Mouse (Mus musculus) mammary gland, adult 2 months (tissue): ENCODE measurements around the gene Plxna3. TPM values are rescaled to one million over a fixed set of nuclear protein-coding genes. Genes with fewer than 3 reads are reported as not detected.

Experiments
- polyA plus RNA-seq: library from polyadenylated mRNA; depleted of rRNA; stranded (reverse); fragments of >200 nt; gene quantifications from 2 replicates; pipeline ENCODE4 v1.2.3, GENCODE M21; 2012; ENCODE audit warnings: low replicate concordance; rRNA removed

Gene Plxna3
- polyA plus RNA-seq: 35.3 and 37.3 TPM in 2 replicates

DNA sequence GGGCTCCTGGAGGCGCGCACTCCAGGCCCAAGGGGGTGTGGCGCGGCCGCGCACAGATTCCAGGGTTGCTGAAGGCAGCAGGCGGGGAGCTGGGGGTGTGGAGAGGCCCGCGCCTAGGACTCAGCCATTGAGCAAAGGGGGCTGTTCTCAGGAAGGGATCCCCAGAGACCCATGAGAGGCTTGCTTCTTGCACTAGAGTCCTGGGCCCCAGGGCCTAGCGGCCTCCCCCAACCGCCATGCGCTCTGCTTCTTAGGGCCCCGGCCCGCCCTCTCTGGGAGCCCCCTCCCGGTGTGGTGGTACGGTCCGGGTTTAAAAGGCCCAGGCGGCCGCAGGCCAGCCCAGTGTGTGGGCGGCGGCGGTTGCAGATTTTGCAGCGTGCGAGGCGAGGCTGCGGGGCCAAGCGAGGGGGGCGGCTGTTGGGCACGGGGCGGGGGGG is at the start of gene Plxna3:
Gene Plxna3, plus strand, starts transcription at position 342 of the 437 bp plus-strand sequence.

DNA sequence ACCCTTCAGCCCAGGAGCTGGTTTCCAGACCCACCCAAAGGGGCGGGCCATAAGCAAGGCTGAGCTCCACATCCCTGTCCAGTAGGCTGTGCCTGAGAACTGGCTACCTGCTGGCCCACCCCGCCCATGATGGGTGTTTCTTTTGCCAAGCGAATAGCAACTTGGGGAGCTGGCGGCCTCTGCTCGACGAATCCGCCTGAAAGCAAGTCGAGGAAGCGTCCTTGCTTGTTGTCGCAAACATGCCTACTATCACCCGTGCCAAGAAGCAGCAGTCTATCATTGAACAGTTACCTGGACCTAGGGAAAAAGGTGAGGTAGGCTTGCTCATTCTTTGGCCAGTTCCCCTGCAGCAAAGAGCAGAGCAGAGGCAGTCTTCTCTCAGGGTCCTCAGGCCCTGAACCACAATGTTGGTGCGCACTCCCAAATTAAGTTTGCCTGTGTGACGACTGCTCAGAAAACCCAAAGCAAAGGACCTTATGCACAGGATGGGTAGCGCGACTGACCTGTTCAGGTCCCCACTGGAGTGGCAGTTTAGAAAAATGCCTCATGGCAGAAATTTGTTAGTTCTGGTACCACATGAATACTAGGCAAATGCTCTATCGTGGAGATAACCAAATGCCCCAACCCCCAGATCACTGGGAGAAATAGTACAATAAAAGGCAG is 47.0 kb upstream of the Plxna3 start, which contains the start of the genes Taz and Dnase1l1:
Gene Taz, plus strand, starts transcription at position 181 of the 663 bp plus-strand sequence.
Gene Dnase1l1, minus strand, starts transcription at position 606 of the 663 bp plus-strand sequence.

DNA sequence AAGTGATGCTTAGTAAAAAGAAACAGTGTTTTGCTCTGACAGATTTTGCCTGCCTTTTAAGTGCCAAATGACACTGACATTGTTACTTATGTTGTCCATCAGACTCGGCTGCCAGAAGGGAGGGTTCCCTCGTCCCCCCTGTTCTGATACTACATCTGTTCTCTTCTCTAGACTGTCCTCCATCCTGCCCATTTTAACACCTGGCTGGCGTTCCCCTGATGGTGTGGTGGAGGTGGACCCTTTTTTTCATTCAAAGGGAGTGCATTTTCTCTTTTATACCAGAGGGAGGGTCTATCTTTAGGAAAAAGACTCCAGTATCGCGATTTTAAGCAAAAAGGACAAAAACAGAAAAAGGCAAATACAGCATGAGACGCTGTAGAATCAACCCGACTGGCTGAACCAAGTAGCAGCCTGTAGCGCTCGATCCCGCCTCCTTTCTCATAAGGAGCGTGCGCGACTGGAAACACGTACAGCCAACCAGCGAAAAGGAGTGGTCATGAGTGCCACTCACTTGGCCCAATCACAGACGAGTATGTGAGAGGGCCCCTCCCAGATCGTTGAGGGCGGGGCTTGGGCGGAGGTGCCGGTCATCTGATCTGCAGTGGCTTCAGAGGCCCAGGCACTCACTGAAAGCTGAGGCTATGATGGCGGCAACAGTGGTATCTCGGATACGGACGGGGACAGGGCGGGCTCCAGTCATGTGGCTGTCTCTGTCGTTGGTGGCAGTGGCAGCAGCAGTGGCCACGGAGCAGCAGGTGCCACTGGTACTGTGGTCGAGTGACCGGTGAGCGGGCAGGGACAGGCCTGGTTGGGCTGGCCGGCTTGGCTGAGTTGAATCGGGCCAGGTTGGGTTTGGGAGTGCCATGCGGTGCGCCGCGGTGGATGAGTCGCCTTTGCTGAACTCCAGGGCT is 32.1 kb upstream of the Plxna3 start, which contains the start of gene Atp6ap1:
Gene Atp6ap1, plus strand, starts transcription at position 560 of the 911 bp plus-strand sequence.

DNA sequence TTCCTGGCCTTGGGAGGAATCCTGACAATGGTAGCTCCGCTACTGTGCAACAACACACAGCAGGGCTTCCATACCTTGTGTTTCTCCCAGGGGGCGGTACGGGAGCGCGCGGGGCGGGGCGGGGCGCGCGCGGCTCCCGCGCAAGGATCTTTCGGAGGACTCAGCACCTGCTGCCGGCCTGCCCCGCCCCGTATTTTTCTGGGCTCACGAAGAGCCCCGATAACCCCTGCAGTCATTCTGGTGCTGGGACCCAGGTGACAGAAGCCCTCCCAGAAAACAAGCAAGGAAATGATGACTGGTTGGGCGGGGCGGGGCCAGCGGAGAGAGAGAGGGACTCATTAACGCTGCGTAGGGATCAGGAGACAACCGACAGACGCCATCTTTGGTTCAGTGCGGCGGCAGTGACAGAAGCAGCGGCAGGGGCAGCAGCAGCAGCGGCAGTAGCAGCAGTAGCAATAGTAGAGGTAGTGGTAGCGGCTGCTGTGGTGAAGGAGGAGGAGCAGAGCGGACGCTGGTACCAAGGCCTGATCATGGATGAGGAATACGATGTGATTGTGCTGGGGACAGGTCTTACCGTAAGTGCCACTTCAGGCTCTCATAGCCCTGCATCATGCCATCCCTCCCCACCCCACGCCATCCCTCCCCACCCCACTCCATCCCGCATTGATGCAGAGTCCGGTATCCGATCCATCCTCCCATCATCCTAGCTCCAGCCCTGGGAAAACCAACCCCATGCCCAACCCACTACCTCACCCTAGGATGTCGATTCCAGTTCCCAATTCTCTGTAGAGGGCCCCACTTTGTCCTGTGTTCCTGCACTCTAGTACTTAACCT is 23.8 kb upstream of the Plxna3 start, which contains the start of gene Gdi1:
Gene Gdi1, plus strand, starts transcription at position 132 of the 834 bp plus-strand sequence.

DNA sequence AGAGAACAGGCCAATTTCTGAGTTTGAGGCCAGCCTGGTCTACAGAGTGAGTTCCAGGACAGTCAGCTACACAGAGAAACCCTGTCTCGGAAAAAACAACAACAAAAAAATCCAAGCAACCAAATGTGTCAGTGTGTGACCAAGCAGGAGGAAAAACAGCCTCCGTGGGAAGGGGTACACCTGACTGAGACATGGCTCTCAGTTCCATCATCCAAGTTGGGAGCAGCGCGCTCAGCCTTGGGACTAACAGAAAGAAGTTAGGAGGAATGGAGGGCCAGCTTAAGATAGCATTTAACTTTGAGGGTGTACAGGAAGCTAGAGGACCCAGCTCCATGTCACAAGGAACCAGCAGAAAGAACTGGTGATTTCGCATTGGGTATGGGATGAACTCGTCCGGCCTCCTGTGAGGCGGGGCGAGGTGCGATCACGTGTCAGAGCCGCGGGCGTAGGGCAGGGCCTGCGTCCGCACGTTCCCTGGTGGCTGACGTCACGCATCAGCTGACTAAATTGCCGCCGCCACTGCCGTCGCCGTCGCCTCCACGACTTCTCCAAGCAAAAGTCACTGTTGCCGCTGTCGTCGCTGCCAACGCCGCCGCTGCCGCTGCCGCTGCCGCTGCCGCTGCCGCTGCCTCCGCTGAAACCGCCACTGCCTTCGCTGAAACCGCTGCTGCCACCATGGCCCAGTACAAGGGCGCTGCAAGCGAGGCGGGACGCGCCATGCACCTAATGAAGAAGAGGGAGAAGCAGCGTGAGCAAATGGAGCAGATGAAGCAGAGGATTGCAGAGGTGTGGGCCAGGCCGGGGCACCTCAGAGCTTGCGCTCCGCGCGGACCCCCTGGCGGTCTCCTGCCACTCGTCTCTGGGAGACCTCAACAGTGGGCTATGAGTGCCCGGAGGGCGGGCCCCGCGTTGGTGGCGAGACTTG is 16.1 kb upstream of the Plxna3 start, which contains the start of gene Fam50a:
Gene Fam50a, plus strand, starts transcription at position 494 of the 925 bp plus-strand sequence.

DNA sequence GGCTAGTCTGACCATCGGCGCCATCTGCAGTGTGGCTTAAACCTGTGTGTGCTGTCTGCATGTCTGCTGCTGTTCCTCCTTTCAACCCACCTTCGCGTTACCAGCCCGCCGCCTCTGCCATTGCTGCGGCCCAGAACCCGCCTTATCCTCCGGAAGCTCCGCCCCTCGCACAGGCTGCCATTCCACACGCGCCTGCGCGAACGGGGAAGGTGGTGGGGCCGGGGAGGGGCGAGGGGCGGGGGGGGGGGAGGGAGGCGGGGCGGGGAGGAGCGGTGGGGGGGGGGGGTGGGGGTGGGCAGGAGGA is 24.6 kb downstream of the Plxna3 start, which contains the start of gene Lage3:
Gene Lage3, minus strand, starts transcription at position 152 of the 304 bp plus-strand sequence.

DNA sequence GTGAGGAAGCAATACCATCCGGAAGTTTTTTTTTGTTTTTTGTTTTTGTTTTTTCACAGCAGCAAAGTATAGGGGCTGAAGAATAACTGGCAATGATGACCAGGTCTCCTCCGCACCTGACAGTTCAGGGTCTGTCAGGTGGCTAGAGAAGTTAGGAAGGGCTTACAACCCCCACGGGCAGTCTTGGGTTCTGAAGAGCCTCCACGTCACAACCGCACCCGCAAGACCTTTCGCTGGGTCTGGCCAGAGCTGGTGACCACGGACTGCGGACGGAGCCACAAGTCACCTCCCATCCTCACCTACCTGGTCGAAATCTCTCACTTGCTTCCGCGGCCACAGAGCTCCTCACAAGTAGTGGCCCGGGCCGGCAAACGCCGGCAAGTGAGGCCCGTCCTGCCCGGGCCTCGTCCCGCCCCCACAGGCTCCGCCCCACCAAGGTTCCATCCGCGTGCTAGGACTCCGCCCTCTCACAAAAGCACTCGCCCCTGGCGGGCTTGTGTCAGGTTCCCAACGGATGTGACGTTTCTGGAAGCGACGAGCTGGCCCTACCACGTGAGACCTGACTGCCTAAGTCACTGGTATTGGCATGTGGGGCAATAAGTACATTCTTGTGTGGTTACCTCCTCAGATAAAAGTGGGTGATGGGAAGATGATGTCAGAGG is 44.2 kb downstream of the Plxna3 start, which contains the start of the genes Ubl4a and Slc10a3:
Gene Ubl4a, minus strand, starts transcription at position 331 of the 662 bp plus-strand sequence.
Gene Slc10a3, minus strand, starts transcription at position 462 of the 662 bp plus-strand sequence.

DNA sequence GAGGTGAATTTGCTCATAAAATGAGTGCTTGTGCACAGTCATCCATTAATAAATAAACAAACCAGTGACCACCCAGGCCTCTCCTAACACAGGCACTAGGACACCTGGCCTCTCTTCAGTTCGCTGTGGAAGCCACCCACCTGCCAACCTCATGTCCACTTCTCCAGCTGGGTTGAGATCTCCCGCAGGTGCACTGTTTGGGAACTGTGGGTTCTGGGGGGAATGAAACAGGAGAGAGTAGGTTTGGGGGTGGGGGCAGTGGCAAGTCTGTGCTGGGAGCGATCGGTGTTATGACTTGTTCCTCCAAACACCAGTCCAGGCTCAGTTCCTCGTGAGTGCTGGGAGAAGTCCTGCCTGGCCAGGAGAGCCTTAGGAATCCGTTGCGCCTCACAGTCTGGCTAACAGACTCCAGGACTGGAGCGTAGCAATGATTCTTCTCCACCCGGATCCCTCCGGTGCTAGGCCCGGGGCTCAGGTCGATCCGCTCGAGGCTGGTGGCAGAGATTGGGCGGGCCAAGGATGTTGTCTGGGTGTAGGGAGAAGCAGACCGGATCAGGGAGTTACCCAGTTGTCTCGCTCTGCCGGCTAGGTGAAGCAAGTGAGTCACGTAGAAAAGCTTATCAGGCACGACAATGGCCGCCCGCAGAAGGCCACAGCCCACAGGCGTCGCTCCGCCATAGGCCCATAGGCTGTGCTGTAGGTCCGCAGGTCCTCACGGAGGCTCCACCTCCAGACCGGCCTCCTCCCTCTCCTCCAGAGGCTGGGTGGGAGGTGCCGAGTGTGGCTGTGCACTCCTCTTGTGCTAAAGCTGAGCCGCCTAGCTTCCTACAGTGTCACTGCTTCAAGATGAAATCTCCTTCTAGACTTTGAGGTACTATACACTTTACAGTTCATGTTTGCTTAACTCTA is 63.9 kb downstream of the Plxna3 start, which contains the start of the genes Fam3a and Ikbkg:
Gene Fam3a, minus strand, starts transcription at position 738 of the 909 bp plus-strand sequence.
Gene Ikbkg, plus strand, starts transcription at position 756 of the 909 bp plus-strand sequence.

Other genes starting within 250 kb of the Plxna3 start
- gene Opn1mw, start 201.6 kb upstream of the Plxna3 start, polyA plus RNA-seq: 2.1 TPM in 1 of 2 replicates, not detected in the other
- 6.0 and 8.2 TPM in 2 replicates for gene Mecp2, start 193.7 kb upstream of the Plxna3 start, polyA plus RNA-seq
- gene Tex28, start 161.2 kb upstream of the Plxna3 start, polyA plus RNA-seq: not detected in 2 replicates
- gene Tktl1, start 151.8 kb upstream of the Plxna3 start, polyA plus RNA-seq: 0.19 TPM in 1 of 2 replicates, not detected in the other
- 435 and 465 TPM in 2 replicates for gene Flna, start 79.2 kb upstream of the Plxna3 start, polyA plus RNA-seq
- 54.0 and 73.1 TPM in 2 replicates for gene Emd, start 74.4 kb upstream of the Plxna3 start, polyA plus RNA-seq
- gene Rpl10, start 58.3 kb upstream of the Plxna3 start, polyA plus RNA-seq: 1,218 and 1,546 TPM in 2 replicates
- 128 and 141 TPM in 2 replicates for gene Taz, start 47.2 kb upstream of the Plxna3 start, polyA plus RNA-seq
- 19.4 and 84.6 TPM in 2 replicates for gene Dnase1l1, start 46.7 kb upstream of the Plxna3 start, polyA plus RNA-seq
- 366 and 441 TPM in 2 replicates for gene Atp6ap1, start 32.0 kb upstream of the Plxna3 start, polyA plus RNA-seq
- 190 and 385 TPM in 2 replicates for gene Gdi1, start 24.1 kb upstream of the Plxna3 start, polyA plus RNA-seq
- gene Fam50a, start 16.0 kb upstream of the Plxna3 start, polyA plus RNA-seq: 10.4 and 13.7 TPM in 2 replicates
- gene Lage3, start 24.6 kb downstream of the Plxna3 start, polyA plus RNA-seq: 35.5 and 59.7 TPM in 2 replicates
- gene Ubl4a, start 44.2 kb downstream of the Plxna3 start, polyA plus RNA-seq: 31.4 and 52.5 TPM in 2 replicates
- 20.2 and 38.4 TPM in 2 replicates for gene Slc10a3, start 44.3 kb downstream of the Plxna3 start, polyA plus RNA-seq
- gene Fam3a, start 64.2 kb downstream of the Plxna3 start, polyA plus RNA-seq: 43.6 and 48.4 TPM in 2 replicates
- gene Ikbkg, start 64.2 kb downstream of the Plxna3 start, polyA plus RNA-seq: 11.1 and 19.5 TPM in 2 replicates
- 121 and 216 TPM in 2 replicates for gene G6pdx, start 100.1 kb downstream of the Plxna3 start, polyA plus RNA-seq
- not detected in 2 replicates for gene Gm6880, start 152.3 kb downstream of the Plxna3 start, polyA plus RNA-seq
- gene Olfr1326-ps1, start 245.8 kb downstream of the Plxna3 start, polyA plus RNA-seq: not detected in 2 replicates